Mouse (Mus musculus) ES-E14 (cell line): ENCODE data around the gene Synj1.

Source experiments
- HCFC1 ChIP-seq: IDR thresholded peaks from 2 replicates; pipeline ENCODE4 v1.6.1; 2012; ENCODE audit warnings: low read length, inconsistent platforms, borderline replicate concordance; ENCODE audit not compliant: insufficient read depth
- MAFK ChIP-seq: IDR thresholded peaks from 2 replicates; pipeline ENCODE4 v1.6.1; 2014; ENCODE audit warnings: mild to moderate bottlenecking, low read depth, low read length, inconsistent platforms; ENCODE audit not compliant: insufficient read depth
- ZC3H11A ChIP-seq: IDR thresholded peaks from 2 replicates; pipeline ENCODE4 v1.6.1; 2012; ENCODE audit warnings: low read depth, mild to moderate bottlenecking, inconsistent platforms, low read length, borderline replicate concordance
- ZNF384 ChIP-seq: IDR thresholded peaks from 2 replicates; pipeline ENCODE4 v1.6.1; 2012; ENCODE audit warnings: low read depth, low read length, inconsistent platforms

- no peak for TF ChIP-seq HCFC1
- TF ChIP-seq MAFK: no peak
- no peak for TF ChIP-seq ZNF384
- no peak for TF ChIP-seq ZC3H11A
These were observed 55.6 kb downstream of the Synj1 start for GRCm38 (mm10) chr16:90955494-90955893.
